Mouse (Mus musculus): ENCODE measurements around the gene Smg7.
"Not testable (repeated sequence)": the region's sequence is repeated elsewhere in the genome, so short reads cannot be mapped to it uniquely, and the experiment has no call there.

Gene Smg7

GRCm38 (mm10) chr1:152901765-152902664 lies at the start of gene Smg7:
Gene Smg7, minus strand, starts transcription at chr1:152902646.
- DNase-seq: no peak

DNA sequence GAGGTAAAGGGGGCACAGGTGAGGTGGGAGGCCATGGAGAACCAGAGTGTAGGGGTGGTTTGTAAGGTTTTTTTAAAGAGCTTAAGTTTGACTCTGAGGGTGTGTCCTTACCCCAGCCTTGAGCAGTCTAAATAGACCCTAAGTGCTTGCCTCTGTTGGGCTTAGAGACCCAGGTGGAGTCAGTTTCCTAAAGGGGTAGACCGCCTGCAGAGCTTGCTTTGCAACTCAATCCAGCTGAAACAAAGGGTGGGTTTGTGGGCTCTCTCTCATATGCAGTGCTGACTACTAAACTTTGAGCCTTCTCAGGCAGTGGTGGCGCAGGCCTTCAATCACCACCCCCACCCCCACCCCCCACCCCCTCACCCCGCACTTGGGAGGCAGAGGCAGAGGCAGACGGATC lies 40.5 kb upstream of the Smg7 start:
- DNase-seq: no peak

GRCm38 (mm10) chr1:152936365-152936764 lies 33.9 kb upstream of the Smg7 start:
- no peak for DNase-seq

DNA sequence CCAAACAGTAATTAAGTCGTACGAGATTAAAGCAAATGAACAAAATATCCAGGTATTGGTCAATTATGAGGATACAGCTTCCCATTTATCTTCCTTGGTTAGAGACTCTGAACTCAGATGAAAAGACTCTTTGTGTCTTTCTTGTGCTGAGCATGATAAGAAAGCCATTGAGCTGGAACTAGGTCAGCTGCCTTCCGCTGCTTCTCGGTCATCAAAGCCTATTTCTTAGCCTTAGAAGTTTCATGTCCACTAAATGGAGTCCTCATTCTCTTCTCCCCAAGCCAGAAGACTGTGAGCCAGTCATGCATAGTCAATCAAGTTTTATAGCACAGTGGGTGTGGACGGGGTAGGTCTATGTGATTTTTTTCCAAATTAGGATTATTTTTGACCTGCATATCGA lies 33.0 kb upstream of the Smg7 start:
- DNase-seq: no peak

DNA sequence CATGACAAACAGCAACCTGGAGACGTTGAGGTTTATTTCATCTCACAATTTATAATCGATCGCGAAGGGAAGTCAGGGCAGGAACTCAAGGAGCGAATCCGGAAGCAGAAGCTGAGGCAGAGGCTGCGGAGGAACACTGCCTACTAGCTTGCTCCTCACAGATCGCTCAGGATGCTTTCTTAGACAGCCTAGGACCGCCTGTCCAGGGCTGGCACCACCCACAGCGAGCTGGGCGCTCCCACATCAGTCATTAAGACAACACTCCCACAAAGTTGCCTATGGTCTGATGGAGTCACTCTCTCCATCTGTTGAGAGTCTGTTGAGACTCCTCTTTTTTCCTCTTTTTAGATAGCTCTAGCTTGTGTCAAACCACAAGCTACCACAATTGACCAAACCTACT lies 31.5 kb upstream of the Smg7 start:
- no peak for DNase-seq

DNA sequence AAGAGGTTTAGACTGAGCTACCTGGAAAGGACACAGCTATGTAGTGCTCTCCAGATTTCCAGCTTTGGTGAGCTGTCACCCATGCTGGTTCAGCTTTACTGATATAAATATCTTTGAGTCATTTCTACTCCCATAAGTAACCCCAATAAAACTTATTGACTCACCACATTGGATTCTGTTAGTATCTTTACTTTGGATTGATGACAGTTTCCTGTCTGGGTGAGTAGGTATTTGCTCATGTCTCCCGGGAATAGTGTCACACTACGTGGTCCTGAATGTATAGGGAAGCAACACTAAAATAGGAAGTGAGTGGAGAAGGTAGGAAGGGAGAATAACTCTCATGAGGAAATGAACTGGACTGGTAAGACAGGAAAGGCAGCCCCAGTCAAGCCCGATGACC lies 19.3 kb upstream of the Smg7 start:
- no peak for DNase-seq

DNA sequence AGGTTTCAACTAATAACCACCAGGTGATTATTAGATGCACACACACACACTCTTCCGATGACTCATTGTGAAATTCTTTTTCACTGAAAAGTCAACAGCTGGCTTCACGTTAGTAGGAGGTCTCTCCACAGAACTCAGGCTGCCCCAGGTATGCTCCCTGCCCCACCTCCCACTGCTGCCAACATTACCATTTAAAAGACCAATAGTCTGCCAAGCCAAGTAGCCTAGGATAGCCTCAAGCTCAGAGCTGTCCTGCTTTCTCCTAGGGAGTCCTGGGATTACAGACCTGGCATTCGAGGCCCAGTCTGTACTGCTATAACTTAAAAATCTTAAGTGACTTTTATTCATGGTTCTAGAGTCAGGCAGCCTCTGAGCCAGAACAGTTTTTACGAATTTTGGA lies 15.2 kb upstream of the Smg7 start:
- no peak for DNase-seq

DNA sequence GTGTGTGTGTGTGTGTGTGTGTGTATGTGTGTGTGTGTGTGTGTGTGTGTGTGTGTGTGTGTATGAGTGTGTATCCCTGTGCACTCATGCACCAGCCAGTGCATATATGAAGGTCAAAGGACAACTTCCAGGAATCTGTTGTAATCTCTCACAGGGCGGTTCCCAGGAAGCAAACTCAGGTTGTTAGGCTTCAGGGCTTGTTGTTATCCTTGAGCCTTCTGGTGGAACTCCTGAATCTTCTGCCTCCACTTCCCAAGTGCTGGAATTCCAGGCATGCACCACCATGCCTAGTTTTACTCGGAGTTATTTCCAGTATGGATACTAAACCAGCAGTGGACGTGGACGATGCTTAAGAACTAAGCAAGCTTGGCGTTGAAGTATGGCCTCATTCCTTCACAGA lies 14.5 kb upstream of the Smg7 start:
- no peak for DNase-seq

DNA sequence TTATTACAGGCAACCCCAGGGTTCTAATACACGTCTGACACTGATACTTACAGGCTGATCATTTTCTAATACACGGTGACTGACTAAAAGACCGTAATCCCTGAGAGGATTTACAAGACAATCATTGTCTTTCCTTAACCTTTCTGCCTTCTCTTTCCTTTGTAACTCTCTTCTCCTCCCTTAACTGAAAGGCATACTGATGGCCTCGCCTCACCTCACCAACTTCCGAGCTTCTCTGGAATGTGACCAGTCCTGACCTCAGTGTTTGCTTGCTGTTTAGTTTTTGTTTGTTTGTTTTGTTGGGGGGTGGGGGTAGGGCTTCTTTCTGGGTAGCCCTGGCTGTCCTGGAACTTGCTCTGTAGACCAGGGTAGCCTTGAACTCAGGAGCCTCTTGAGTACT lies 13.3 kb upstream of the Smg7 start:
- no peak for DNase-seq

- DNase-seq: peak; percentile 33
Observed at GRCm38 (mm10) chr1:152913483-152914460, 11.3 kb upstream of the Smg7 start.

DNA sequence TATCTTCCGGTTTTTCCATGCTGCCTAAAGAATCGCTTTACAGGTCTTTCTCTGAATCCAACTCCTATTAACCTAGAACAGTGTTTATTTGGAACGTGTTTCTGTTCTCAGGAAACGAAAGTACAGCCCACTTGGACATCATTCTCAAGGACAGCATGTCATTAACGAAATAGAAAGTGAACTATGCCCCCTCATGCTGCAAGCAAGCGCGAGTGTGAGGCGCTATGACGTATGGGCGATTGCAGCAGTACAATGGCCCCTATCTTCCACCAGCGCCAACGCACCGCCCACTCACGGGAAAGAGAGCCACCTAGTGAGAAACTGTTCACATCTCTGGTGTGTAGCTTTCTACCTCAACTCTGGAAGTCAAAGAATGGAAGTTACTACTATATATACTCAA lies 2.0 kb upstream of the Smg7 start:
- peak; percentile 87 for DNase-seq

GRCm38 (mm10) chr1:152903591-152904135 lies 1.2 kb upstream of the Smg7 start:
- peak; percentile 62 for DNase-seq

GRCm38 (mm10) chr1:152902665-152903516 lies 445 bp upstream of the Smg7 start:
- DNase-seq: peak; percentile 97

DNA sequence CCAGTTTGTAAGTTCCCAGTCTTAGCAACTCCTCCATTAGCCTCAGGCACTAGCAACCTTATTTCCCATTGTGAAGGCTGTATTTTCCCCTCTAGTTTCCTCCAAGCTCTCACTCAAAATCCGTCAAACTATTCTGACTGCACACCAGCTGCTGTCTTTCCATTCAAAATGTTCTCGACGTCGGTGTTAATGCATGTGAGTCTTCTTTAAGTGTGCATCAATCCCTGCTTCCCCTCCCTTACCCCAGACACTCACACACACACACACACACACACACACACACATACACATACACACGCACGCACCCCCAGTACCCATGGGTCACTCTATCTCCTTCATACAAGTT lies 1.1 kb downstream of the Smg7 start:
- DNase-seq: no peak

- DNase-seq: not testable (repeated sequence)
Observed at GRCm38 (mm10) chr1:152888086-152888485, 14.4 kb downstream of the Smg7 start.

DNA sequence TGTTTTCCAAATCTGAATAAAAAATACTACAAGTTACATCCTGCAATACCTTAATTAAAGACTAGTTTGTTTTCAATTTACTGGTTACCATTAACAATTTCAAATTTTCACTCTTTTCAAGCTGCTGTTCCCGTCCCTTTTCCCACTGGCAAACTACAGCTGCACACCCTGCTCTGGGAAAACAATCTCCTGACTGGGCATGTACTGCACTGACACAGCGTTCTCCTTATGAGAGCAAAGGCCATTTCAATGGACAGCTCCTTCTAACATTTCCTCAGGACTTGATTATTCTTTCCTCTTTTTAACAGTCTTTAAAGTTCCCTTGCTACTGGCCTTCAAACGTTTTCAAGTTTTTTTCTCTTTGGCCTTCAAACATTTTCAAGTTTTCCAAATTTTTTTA lies 31.4 kb downstream of the Smg7 start:
- DNase-seq: peak; percentile 22

DNA sequence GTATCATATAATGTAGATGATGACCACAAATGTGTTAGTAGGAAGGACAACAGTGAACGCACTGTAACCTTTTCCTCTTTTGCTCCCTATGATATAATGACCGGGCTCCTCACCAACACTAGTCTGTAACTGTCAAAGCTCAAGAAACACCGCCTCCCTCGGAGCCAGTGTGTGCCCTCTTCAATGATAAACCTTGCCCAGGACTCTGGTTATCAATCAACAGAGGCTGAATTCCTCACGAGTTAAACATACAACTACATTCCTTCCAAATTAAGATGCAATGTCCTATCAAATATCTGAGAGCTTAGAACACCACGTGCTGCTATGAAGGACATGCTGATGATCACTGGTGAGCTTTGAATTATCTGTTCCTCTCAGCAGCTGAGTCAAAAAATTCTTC lies 32.5 kb downstream of the Smg7 start:
- peak; percentile 34 for DNase-seq

DNA sequence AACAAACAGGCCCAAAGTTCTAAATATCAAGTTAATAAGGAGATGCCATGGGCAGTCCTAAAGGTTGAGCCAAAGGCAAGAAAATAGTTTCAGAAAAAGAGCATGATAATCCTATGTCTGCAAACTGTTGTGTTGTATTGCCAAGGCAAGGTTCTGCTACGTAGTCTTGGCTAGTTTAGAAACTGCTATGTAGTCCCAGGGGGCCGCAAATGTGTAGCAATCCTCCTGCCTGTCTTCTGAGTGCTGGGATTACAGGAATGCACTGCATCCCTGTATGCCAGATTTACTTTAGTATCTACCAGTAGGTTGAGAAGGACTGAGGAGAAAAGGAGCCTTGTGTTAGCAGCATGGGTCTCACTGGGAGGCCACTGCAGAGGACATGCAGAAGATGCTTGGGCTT lies 55.6 kb downstream of the Smg7 start:
- DNase-seq: no peak

GRCm38 (mm10) chr1:152845211-152845730 lies 57.2 kb downstream of the Smg7 start:
- DNase-seq: no peak

DNA sequence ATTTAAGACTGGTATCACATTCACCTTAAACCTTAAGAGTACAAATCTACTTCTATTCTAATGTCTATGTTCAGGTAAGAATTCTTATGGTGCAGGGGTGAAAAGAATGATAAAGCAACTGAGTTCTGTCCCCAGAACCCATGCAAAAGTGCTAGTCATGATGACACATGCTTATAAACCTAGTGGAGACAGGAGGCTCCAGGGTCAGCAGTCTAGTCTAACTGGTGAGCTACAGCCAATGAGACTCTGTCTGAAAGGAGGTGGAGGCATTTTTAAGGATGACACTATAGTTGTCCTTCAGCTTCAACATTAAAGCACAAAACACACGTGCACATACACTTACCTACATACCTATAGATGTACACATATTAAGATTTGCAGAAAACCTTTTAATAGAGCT lies 57.8 kb downstream of the Smg7 start:
- no peak for DNase-seq

DNA sequence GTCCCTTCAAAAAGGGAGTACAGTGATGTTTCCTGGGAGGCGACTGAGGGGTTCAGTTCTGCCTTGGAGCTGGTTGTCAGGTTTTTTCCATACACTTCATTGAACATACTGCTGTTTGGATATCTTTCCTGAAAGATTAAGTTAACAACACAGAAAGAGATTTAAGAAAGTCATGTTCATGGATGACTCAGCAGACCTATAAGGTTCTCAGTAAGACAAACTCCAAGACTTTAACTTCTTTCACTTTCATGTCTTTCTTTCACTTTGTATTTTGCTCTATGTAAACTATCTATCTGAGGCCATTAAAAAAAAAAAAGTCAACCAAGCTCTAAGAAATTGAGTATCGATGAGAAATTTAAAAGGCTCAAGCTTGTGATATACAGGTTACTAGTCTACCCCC lies 61.4 kb downstream of the Smg7 start:
- no peak for DNase-seq

GRCm38 (mm10) chr1:152840343-152840742 lies 62.1 kb downstream of the Smg7 start:
- DNase-seq: no peak

All from kidney, postnatal 10 days (tissue).